ENCODE assay signal across 19 mouse cellular contexts in genomic region chr1:63539884-63540613, GRCm38 (mm10).
A peak's percentile ranks its signal among the peaks of the same experiment; 100 is the strongest.
DNase-seq lines count a peak whose midpoint lies in the region; ATAC-seq lines count a peak whose summit lies in the region.
"Had no signal": no experiment of that assay in that cellular context is flagged by ENCODE, and none has a peak within 500 bp of the region (broad histone marks: within the 10 kb centered on the region; RNA-seq: fewer than 3 reads in every experiment).

No protein-coding gene starts in this region.

- intact Hi-C loops in left cerebral cortex, postnatal 10 days (cut with DNase I), result no loop called here

- H3K9ac ChIP-seq in limb, embryonic 13.5 days, result no peak overlapping the region
- H3K9ac ChIP-seq in forebrain, embryonic 13.5 days, result no peak overlapping the region
- H3K9ac ChIP-seq in hindbrain, embryonic 16.5 days (ENCODE audit: low read depth, low read length), result no peak overlapping the region
- H3K9ac ChIP-seq in neural tube, embryonic 14.5 days (replicated peaks; ENCODE audit: low read depth, low read length), result no peak overlapping the region
- H3K9ac ChIP-seq: embryonic facial prominence, embryonic 12.5 days; heart, embryonic 12.5 days; kidney, embryonic 15.5 days; limb, embryonic 12.5 days; liver, embryonic 13.5 days; lung, embryonic 14.5 days; midbrain, embryonic 12.5 days had no signal

- H3K4me2 ChIP-seq in limb, embryonic 13.5 days (replicated peaks), result 0 out of 2 replicates have a peak overlapping the region, but pooled peaks have one; percentile 34
- peak overlapping the region; percentile 45 for H3K4me2 ChIP-seq in forebrain, embryonic 13.5 days
- H3K4me2 ChIP-seq in hindbrain, embryonic 16.5 days (ENCODE audit: low read length), result peak overlapping the region; percentile 25; the same call in 1 of the 2 replicates
- 0 out of 2 replicates have a peak overlapping the region, but pooled peaks have one; percentile 3 for H3K4me2 ChIP-seq in neural tube, embryonic 14.5 days (ENCODE audit: low read depth, low read length)
- H3K4me2 ChIP-seq: embryonic facial prominence, embryonic 12.5 days; heart, embryonic 12.5 days; kidney, embryonic 15.5 days; limb, embryonic 12.5 days; liver, embryonic 13.5 days; lung, embryonic 14.5 days; midbrain, embryonic 12.5 days had no signal

- ATAC-seq in limb, embryonic 13.5 days (ENCODE audit: low FRiP score, low read depth), result no peak
- ATAC-seq in forebrain, embryonic 13.5 days, result peak; percentile 80
- ATAC-seq in hindbrain, embryonic 16.5 days, result peak; percentile 65
- peak; percentile 80 for ATAC-seq in neural tube, embryonic 14.5 days (ENCODE audit: low read depth)

- no peaks in the 10 kb centered on the region for H3K4me1 ChIP-seq in limb, embryonic 13.5 days
- H3K4me1 ChIP-seq in limb, embryonic 10.5 days, result 0 out of 2 replicates have a peak, but pooled peaks cover 3% of the 10 kb centered on the region
- H3K4me1 ChIP-seq in forebrain, embryonic 13.5 days, result peaks cover 11% of the 10 kb centered on the region; the same call in 1 of the 2 replicates
- H3K4me1 ChIP-seq in hindbrain, embryonic 16.5 days (ENCODE audit: control insufficient read depth, insufficient read depth, low read depth, low read length), result no peaks in the 10 kb centered on the region; the same call in none of the 2 replicates
- H3K4me1 ChIP-seq in neural tube, embryonic 14.5 days (ENCODE audit: control insufficient read depth, insufficient read depth, low read length), result no peaks in the 10 kb centered on the region
- H3K4me1 ChIP-seq: embryonic facial prominence, embryonic 12.5 days; heart, embryonic 12.5 days; limb, embryonic 12.5 days; liver, embryonic 13.5 days had no signal

- no peaks in the 10 kb centered on the region for H3K9me3 ChIP-seq in limb, embryonic 13.5 days
- H3K9me3 ChIP-seq in limb, embryonic 10.5 days (replicated peaks), result no peaks in the 10 kb centered on the region
- no peaks in the 10 kb centered on the region for H3K9me3 ChIP-seq in forebrain, embryonic 13.5 days (replicated peaks)
- no peaks in the 10 kb centered on the region for H3K9me3 ChIP-seq in hindbrain, embryonic 16.5 days (ENCODE audit: control insufficient read depth, low read length)
- no peaks in the 10 kb centered on the region for H3K9me3 ChIP-seq in neural tube, embryonic 14.5 days (ENCODE audit: control insufficient read depth, low read length)
- H3K9me3 ChIP-seq: embryonic facial prominence, embryonic 12.5 days; heart, embryonic 12.5 days; kidney, embryonic 15.5 days; limb, embryonic 12.5 days; liver, embryonic 13.5 days; midbrain, embryonic 12.5 days had no signal

- H3K4me3 ChIP-seq in limb, embryonic 13.5 days, result no peak overlapping the region
- no peak overlapping the region for H3K4me3 ChIP-seq in limb, embryonic 10.5 days
- H3K4me3 ChIP-seq in forebrain, embryonic 13.5 days, result peak overlapping the region; percentile 7; the same call in 1 of the 2 replicates
- H3K4me3 ChIP-seq in hindbrain, embryonic 16.5 days (ENCODE audit: low read length), result no peak overlapping the region
- H3K4me3 ChIP-seq in neural tube, embryonic 14.5 days (ENCODE audit: low read depth, low read length), result no peak overlapping the region
- H3K4me3 ChIP-seq: embryonic facial prominence, embryonic 12.5 days; heart, embryonic 12.5 days; kidney, embryonic 15.5 days; limb, embryonic 12.5 days; liver, embryonic 13.5 days; midbrain, embryonic 12.5 days had no signal

- WGBS in limb, embryonic 13.5 days, result 40% methylated on average over 14 of the region's 14 CpGs
- WGBS in limb, embryonic 10.5 days, result 74% methylated on average over 14 of the region's 14 CpGs
- 11% methylated on average over 14 of the region's 14 CpGs for WGBS in forebrain, embryonic 13.5 days
- 40% methylated on average over 14 of the region's 14 CpGs for WGBS in hindbrain, embryonic 16.5 days
- WGBS in neural tube, embryonic 14.5 days, result 39% methylated on average over 14 of the region's 14 CpGs

- H3K27ac ChIP-seq in limb, embryonic 13.5 days, result no peak overlapping the region
- no peak overlapping the region for H3K27ac ChIP-seq in limb, embryonic 10.5 days
- no peak overlapping the region for H3K27ac ChIP-seq in forebrain, embryonic 13.5 days
- no peak overlapping the region for H3K27ac ChIP-seq in hindbrain, embryonic 16.5 days (ENCODE audit: low read depth, low read length)
- H3K27ac ChIP-seq in neural tube, embryonic 14.5 days (ENCODE audit: low read depth, low read length), result no peak overlapping the region
- H3K27ac ChIP-seq: embryonic facial prominence, embryonic 12.5 days; kidney, embryonic 15.5 days; limb, embryonic 12.5 days; liver, embryonic 13.5 days; midbrain, embryonic 12.5 days had no signal

- DNase-seq in limb, embryonic 10.5 days (ENCODE audit: low spot score), result no peak
- no peak for DNase-seq in left cerebral cortex, postnatal 10 days (ENCODE audit: extremely low spot score in 1 of 2, low spot score in 2 of 2)
- DNase-seq in adipocyte (ENCODE audit: low spot score), result no peak
- no peak for DNase-seq in lung, postnatal 4 days
- DNase-seq: B cell, adult 2 months; cerebellum, adult 9-10 months; heart, postnatal 14 days; liver, embryonic 13.5 days; lung, embryonic 14.5 days; lung, postnatal 36 days had no signal

- H3K27me3 ChIP-seq in limb, embryonic 13.5 days, result no peaks in the 10 kb centered on the region
- H3K27me3 ChIP-seq in limb, embryonic 10.5 days (ENCODE audit: low read depth, poor library complexity, severe bottlenecking), result no peaks in the 10 kb centered on the region
- H3K27me3 ChIP-seq in forebrain, embryonic 13.5 days, result no peaks in the 10 kb centered on the region
- H3K27me3 ChIP-seq in hindbrain, embryonic 16.5 days (replicated peaks; ENCODE audit: control insufficient read depth, insufficient read depth, low read length), result no peaks in the 10 kb centered on the region
- H3K27me3 ChIP-seq in neural tube, embryonic 14.5 days (ENCODE audit: control insufficient read depth, insufficient read depth, low read length), result no peaks in the 10 kb centered on the region
- H3K27me3 ChIP-seq: embryonic facial prominence, embryonic 12.5 days; heart, embryonic 12.5 days; kidney, embryonic 15.5 days; limb, embryonic 12.5 days; liver, embryonic 13.5 days; midbrain, embryonic 12.5 days had no signal

- no peaks in the 10 kb centered on the region for H3K36me3 ChIP-seq in limb, embryonic 13.5 days
- no peaks in the 10 kb centered on the region for H3K36me3 ChIP-seq in limb, embryonic 10.5 days
- no peaks in the 10 kb centered on the region for H3K36me3 ChIP-seq in forebrain, embryonic 13.5 days (ENCODE audit: poor library complexity, severe bottlenecking)
- H3K36me3 ChIP-seq in hindbrain, embryonic 16.5 days (ENCODE audit: control insufficient read depth, insufficient read depth, low read length), result no peaks in the 10 kb centered on the region
- no peaks in the 10 kb centered on the region for H3K36me3 ChIP-seq in neural tube, embryonic 14.5 days (ENCODE audit: control insufficient read depth, insufficient read depth, low read length)
- H3K36me3 ChIP-seq: embryonic facial prominence, embryonic 12.5 days; heart, embryonic 12.5 days; kidney, embryonic 15.5 days; limb, embryonic 12.5 days; liver, embryonic 13.5 days; midbrain, embryonic 12.5 days had no signal
